Mouse (Mus musculus): Measurements from ENCODE around the gene Adam11. TPM values are rescaled to one million over a fixed set of nuclear protein-coding genes. Genes with fewer than 3 reads are reported as not detected.

The Adam11 gene
- polyA plus RNA-seq, 1 experiment from 2014 or later, result 7.7 TPM

GRCm38 (mm10) chr11:102827097-102827496 is 65.9 kb downstream of the Adam11 start:
- Histone ChIP-seq H3K27me3 (ENCODE audit: insufficient read depth, low read length) (no peaks in the 10 kb centered on the region), H3K9me3 (replicated peaks; ENCODE audit: low read length) (no peaks in the 10 kb centered on the region), H3K9ac (ENCODE audit: low read depth, low read length) (no peak overlapping the region), H3K4me3 (replicated peaks; ENCODE audit: low read depth, low read length) (no peak overlapping the region), H3K27ac (no peak overlapping the region), H3K4me2 (ENCODE audit: low read length) (no peak overlapping the region), H3K4me1 (replicated peaks; ENCODE audit: insufficient read depth, low read length) (no peaks in the 10 kb centered on the region), H3K36me3 (ENCODE audit: insufficient read depth, low read length) (no peaks in the 10 kb centered on the region)
- DNase-seq (ENCODE audit: low spot score) (no peak), ATAC-seq (replicated peaks; ENCODE audit: low FRiP score, low read depth) (no peak)
- TF ChIP-seq CTCF (IDR thresholded peaks at IDR 0.05; ENCODE audit: low read depth), result no peak
- WGBS, result 46% methylated on average over 4 of the region's 4 CpGs

Other genes starting within 250 kb of the Adam11 start
- gene Gpatch8, start 205.0 kb upstream of the Adam11 start, polyA plus RNA-seq (2015; fragmentation: Nextera tagmentation; extraction: Ambion mirVana), result 25.1 and 29.6 TPM in 2 replicates
- 8.6 and 8.9 TPM in 2 replicates for gene Gm11627, start 182.0 kb upstream of the Adam11 start, polyA plus RNA-seq (2015; fragmentation: Nextera tagmentation; extraction: Ambion mirVana)
- gene Fzd2, start 157.0 kb upstream of the Adam11 start, polyA plus RNA-seq (2015; fragmentation: Nextera tagmentation; extraction: Ambion mirVana), result 21.8 and 25.9 TPM in 2 replicates
- 0.32 and 0.36 TPM in 2 replicates for gene Meioc, start 97.7 kb upstream of the Adam11 start, polyA plus RNA-seq (2015; fragmentation: Nextera tagmentation; extraction: Ambion mirVana)
- 35.3 and 42.8 TPM in 2 replicates for gene Ccdc43, start 63.7 kb upstream of the Adam11 start, polyA plus RNA-seq (2015; fragmentation: Nextera tagmentation; extraction: Ambion mirVana)
- 44.2 and 47.1 TPM in 2 replicates for gene Gjc1, start 58.3 kb downstream of the Adam11 start, polyA plus RNA-seq (2015; fragmentation: Nextera tagmentation; extraction: Ambion mirVana)
- 2.9 and 3.0 TPM in 2 replicates for gene Higd1b, start 74.4 kb downstream of the Adam11 start, polyA plus RNA-seq (2015; fragmentation: Nextera tagmentation; extraction: Ambion mirVana)
- 127 and 140 TPM in 2 replicates for gene Eftud2, start 119.5 kb downstream of the Adam11 start, polyA plus RNA-seq (2015; fragmentation: Nextera tagmentation; extraction: Ambion mirVana)
- 1.8 and 2.1 TPM in 2 replicates for gene Ccdc103, start 119.8 kb downstream of the Adam11 start, polyA plus RNA-seq (2015; fragmentation: Nextera tagmentation; extraction: Ambion mirVana)
- gene Fam187a, start 123.7 kb downstream of the Adam11 start, polyA plus RNA-seq (2015; fragmentation: Nextera tagmentation; extraction: Ambion mirVana), result 0.11 TPM in 1 of 2 replicates, not detected in the other
- 0.20 and 0.33 TPM in 2 replicates for gene Gfap, start 139.5 kb downstream of the Adam11 start, polyA plus RNA-seq (2015; fragmentation: Nextera tagmentation; extraction: Ambion mirVana)
- 2.6 and 3.4 TPM in 2 replicates for gene Kif18b, start 163.7 kb downstream of the Adam11 start, polyA plus RNA-seq (2015; fragmentation: Nextera tagmentation; extraction: Ambion mirVana)
- gene C1ql1, start 185.2 kb downstream of the Adam11 start, polyA plus RNA-seq (2015; fragmentation: Nextera tagmentation; extraction: Ambion mirVana), result 1.4 and 2.3 TPM in 2 replicates

Measured in kidney, postnatal 0 days (tissue).